In the genomic region with DNA sequence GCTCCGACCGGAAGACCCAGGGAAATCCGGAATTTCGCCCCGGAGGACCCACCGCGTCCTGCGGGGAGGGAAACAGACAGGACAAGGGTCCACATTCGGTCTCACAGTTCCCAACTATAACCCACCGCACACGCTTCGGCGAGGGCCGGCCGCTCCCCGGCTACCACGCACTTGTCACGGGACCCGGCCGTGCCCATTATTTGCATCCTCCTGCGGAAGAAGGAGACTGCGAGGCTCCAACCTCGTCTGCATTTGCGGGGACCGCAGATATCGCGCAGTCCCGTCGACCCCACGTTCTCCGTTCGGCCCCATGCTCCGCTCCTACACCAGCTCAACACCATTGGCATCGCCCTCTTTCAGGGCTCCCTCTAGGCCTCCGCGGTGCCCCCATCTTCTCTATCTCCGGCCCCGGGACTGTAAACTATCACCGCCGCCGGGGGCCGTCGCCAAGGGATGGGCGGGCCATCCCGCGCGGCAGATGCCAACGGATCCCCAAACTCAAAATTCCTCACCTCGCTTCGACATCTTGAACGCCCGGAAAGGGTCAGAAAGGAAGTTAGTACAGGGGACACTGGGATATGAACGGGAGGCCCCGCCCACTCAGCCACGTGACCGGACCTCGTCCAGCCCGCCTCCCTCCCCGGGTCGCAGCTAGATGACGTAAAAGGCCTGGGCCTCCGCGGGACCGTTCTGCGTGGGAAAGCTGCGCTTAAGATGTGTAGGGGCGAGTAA, we compare ENCODE assay signal across 8 mouse cellular contexts. TPM values are rescaled to one million over a fixed set of nuclear protein-coding genes. Genes with fewer than 3 reads are reported as not detected.
A peak's percentile ranks its signal among the peaks of the same experiment; 100 is the strongest.
DNase-seq lines count a peak whose midpoint lies in the region; ATAC-seq and TF ChIP-seq lines count a peak whose summit lies in the region.

A gene (minus strand): TSS at position 606 of the 732 bp plus-strand sequence.

- peak; percentile 91 for ATAC-seq in embryonic facial prominence, embryonic 13.5 days (ENCODE audit: insufficient number of reproducible peaks, insufficient read depth, low FRiP score, low TSS enrichment, low read depth)
- ATAC-seq in limb, embryonic 12.5 days (ENCODE audit: insufficient number of reproducible peaks, insufficient read depth, low FRiP score, low TSS enrichment, low read depth): peak; percentile 92
- peak; percentile 94 for ATAC-seq in midbrain, embryonic 15.5 days (replicated peaks)

- peak within 1 kb of the TSS; percentile 79 for H3K4me3 ChIP-seq in embryonic facial prominence, embryonic 13.5 days
- peak within 1 kb of the TSS; percentile 68 for H3K4me3 ChIP-seq in kidney, adult 2 months (ENCODE audit: insufficient read depth, low read depth, low read length)
- H3K4me3 ChIP-seq in limb, embryonic 12.5 days (replicated peaks): peak within 1 kb of the TSS; percentile 78
- H3K4me3 ChIP-seq in midbrain, embryonic 15.5 days: peak within 1 kb of the TSS; percentile 55
- peak within 1 kb of the TSS; percentile 90 for H3K4me3 ChIP-seq in spleen, adult 2 months (ENCODE audit: extremely low read depth, insufficient read depth, insufficient read length)

- TF ChIP-seq POLR2A in kidney, adult 2 months (IDR thresholded peaks at IDR 0.05; ENCODE audit: low read depth, low read length): peak; percentile 82
- TF ChIP-seq POLR2A in spleen, adult 2 months (IDR thresholded peaks at IDR 0.05; ENCODE audit: low read depth, low read length): peak; percentile 79; the same call in 1 of the 2 replicates

- peak; percentile 97 for DNase-seq in 3134 (ENCODE audit: extremely low read depth, insufficient read length, low spot score)
- DNase-seq in adrenal gland, postnatal 36 days: peak; percentile 99 to 100
- peak; percentile 99 to 100 for DNase-seq in heart, adult 18-20 months
- DNase-seq in kidney, adult 2 months: peak; percentile 99
- peak; percentile 93 to 99 for DNase-seq in spleen, adult 2 months (ENCODE audit: low read depth in 1 of 2, low spot score in 2 of 2)

- peak within 1 kb of the TSS; percentile 97 for H3K9ac ChIP-seq in embryonic facial prominence, embryonic 13.5 days
- peak within 1 kb of the TSS; percentile 95 for H3K9ac ChIP-seq in limb, embryonic 12.5 days (replicated peaks)
- H3K9ac ChIP-seq in midbrain, embryonic 15.5 days: peak within 1 kb of the TSS; percentile 70

- no peaks in the 10 kb centered on the region for H3K27me3 ChIP-seq in embryonic facial prominence, embryonic 13.5 days
- no peaks in the 10 kb centered on the region for H3K27me3 ChIP-seq in kidney, adult 2 months (replicated peaks; ENCODE audit: control insufficient read depth, insufficient read depth, low read length)
- no peaks in the 10 kb centered on the region for H3K27me3 ChIP-seq in limb, embryonic 12.5 days
- no peaks in the 10 kb centered on the region for H3K27me3 ChIP-seq in midbrain, embryonic 15.5 days (replicated peaks)
- H3K27me3 ChIP-seq in spleen, adult 2 months (ENCODE audit: control insufficient read depth, insufficient read depth, low read length): no peaks in the 10 kb centered on the region

- peaks cover 20% of the 10 kb centered on the region for H3K4me1 ChIP-seq in embryonic facial prominence, embryonic 13.5 days
- peaks cover 6% of the 10 kb centered on the region; the same call in 1 of the 2 replicates for H3K4me1 ChIP-seq in kidney, adult 2 months (ENCODE audit: control insufficient read depth, insufficient read depth, low read length)
- H3K4me1 ChIP-seq in limb, embryonic 12.5 days (replicated peaks): peaks cover 20% of the 10 kb centered on the region
- peaks cover 29% of the 10 kb centered on the region for H3K4me1 ChIP-seq in midbrain, embryonic 15.5 days
- H3K4me1 ChIP-seq in spleen, adult 2 months (ENCODE audit: control insufficient read depth, insufficient read depth, insufficient read length): peaks cover 7% of the 10 kb centered on the region; the same call in 1 of the 2 replicates

- no peak for TF ChIP-seq CTCF in kidney, adult 2 months (conservative IDR thresholded peaks at IDR 0.05; ENCODE audit: insufficient read depth, insufficient read length, low read depth, low read length)
- TF ChIP-seq CTCF in spleen, adult 2 months (IDR thresholded peaks at IDR 0.05; ENCODE audit: extremely low read depth, insufficient read depth, insufficient read length, insufficient replicate concordance): no peak

- H3K36me3 ChIP-seq in embryonic facial prominence, embryonic 13.5 days: peaks cover 40% of the 10 kb centered on the region
- peaks cover 8% of the 10 kb centered on the region for H3K36me3 ChIP-seq in kidney, adult 2 months (ENCODE audit: control insufficient read depth, insufficient read depth, low read length)
- H3K36me3 ChIP-seq in limb, embryonic 12.5 days: peaks cover 40% of the 10 kb centered on the region
- H3K36me3 ChIP-seq in midbrain, embryonic 15.5 days (replicated peaks): peaks cover 34% of the 10 kb centered on the region
- peaks cover 25% of the 10 kb centered on the region for H3K36me3 ChIP-seq in spleen, adult 2 months (ENCODE audit: control insufficient read depth, insufficient read depth, low read length)

- H3K9me3 ChIP-seq in embryonic facial prominence, embryonic 13.5 days: no peaks in the 10 kb centered on the region
- H3K9me3 ChIP-seq in limb, embryonic 12.5 days: 0 out of 2 replicates have a peak, but pooled peaks cover 2% of the 10 kb centered on the region
- no peaks in the 10 kb centered on the region for H3K9me3 ChIP-seq in midbrain, embryonic 15.5 days

- under 1% methylated on average over 67 of the region's 67 CpGs for WGBS in embryonic facial prominence, embryonic 13.5 days
- WGBS in kidney, adult 2 months: under 1% methylated on average over 67 of the region's 67 CpGs
- under 1% methylated on average over 67 of the region's 67 CpGs for WGBS in limb, embryonic 12.5 days
- under 1% methylated on average over 67 of the region's 67 CpGs for WGBS in midbrain, embryonic 15.5 days
- under 1% methylated on average over 67 of the region's 67 CpGs for WGBS in spleen, adult 2 months

- H3K4me2 ChIP-seq in embryonic facial prominence, embryonic 13.5 days: peak within 1 kb of the TSS; percentile 70
- peak within 1 kb of the TSS; percentile 64 for H3K4me2 ChIP-seq in limb, embryonic 12.5 days
- peak within 1 kb of the TSS; percentile 64 for H3K4me2 ChIP-seq in midbrain, embryonic 15.5 days

- peak within 1 kb of the TSS; percentile 95 for H3K27ac ChIP-seq in embryonic facial prominence, embryonic 13.5 days
- peak within 1 kb of the TSS; percentile 73 for H3K27ac ChIP-seq in kidney, adult 2 months (ENCODE audit: insufficient read depth, low read depth, low read length)
- peak within 1 kb of the TSS; percentile 96 for H3K27ac ChIP-seq in limb, embryonic 12.5 days
- H3K27ac ChIP-seq in midbrain, embryonic 15.5 days: peak within 1 kb of the TSS; percentile 88
- H3K27ac ChIP-seq in spleen, adult 2 months (ENCODE audit: insufficient read depth, low read length): peak within 1 kb of the TSS; percentile 81

RNA-seq across cellular contexts. Expression of the gene that starts here (rescaled TPM):
- 100 to 1,000 TPM; 851 to 921 TPM for total RNA-seq in adrenal gland, postnatal 36 days (2021)
- polyA plus RNA-seq in embryonic facial prominence, embryonic 13.5 days (2015; fragmentation: Nextera tagmentation; extraction: Ambion mirVana): 596 and 632 TPM in 2 replicates
- total RNA-seq in heart, adult 18-20 months (2021): 100 to 1,000 TPM; 505 to 584 TPM
- polyA plus RNA-seq in kidney, adult 2 months (2012; rRNA removed): 118 and 181 TPM in 2 replicates
- 513 and 518 TPM in 2 replicates for polyA plus RNA-seq in limb, embryonic 12.5 days (2016; fragmentation: Nextera tagmentation; extraction: Ambion mirVana)
- polyA plus RNA-seq in midbrain, embryonic 15.5 days (2015; fragmentation: Nextera tagmentation; extraction: Ambion mirVana): 259 and 277 TPM in 2 replicates
- 96.9 and 98.1 TPM in 2 replicates for polyA plus RNA-seq in spleen, adult 2 months (2012; rRNA removed)

Comparison
In these comparisons a context has a peak if more than half of its experiments do, and no peak if none do; other contexts are left out.
1. Peak in every context shown above with its lines: DNase-seq, ATAC-seq, H3K4me3 ChIP-seq and H3K27ac ChIP-seq.